Mouse (Mus musculus): ENCODE data around the gene Scgb2a2. TPM values are rescaled to one million over a fixed set of nuclear protein-coding genes. Genes with fewer than 3 reads are reported as not detected.

The Scgb2a2 gene
- polyA plus RNA-seq (2012; rRNA removed; ENCODE audit: low replicate concordance): not detected in 2 replicates

DNA sequence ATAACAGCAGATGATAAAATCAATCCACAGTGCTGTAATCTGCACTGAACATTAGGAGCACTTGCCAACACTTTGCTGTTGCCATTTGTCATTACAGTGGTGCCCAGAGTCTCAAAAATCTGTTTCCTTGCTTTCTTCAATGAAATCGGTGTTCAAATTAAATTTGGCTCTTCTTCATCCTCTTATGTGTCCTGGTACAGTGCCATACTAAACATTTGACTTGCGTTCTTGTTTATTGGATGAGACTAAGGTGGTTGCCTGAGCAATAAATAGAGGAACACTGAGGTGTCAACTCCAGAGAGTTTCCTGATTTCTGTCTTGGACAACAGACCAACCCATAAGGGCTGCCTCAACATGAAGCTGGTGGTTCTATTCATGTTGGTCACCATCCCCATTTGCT lies at the start of gene Scgb2a2:
Gene Scgb2a2 (plus strand): TSS at position 301 of the 400 bp plus-strand sequence.

GRCm38 (mm10) chr19:9899072-9899779 lies 51.9 kb downstream of the Scgb2a2 start, which contains the start of gene Incenp:
Incenp (minus strand) TSS chr19:9899551.

Other genes starting within 250 kb of the Scgb2a2 start
- gene Incenp, start 52.0 kb downstream of the Scgb2a2 start, polyA plus RNA-seq (2012; rRNA removed; ENCODE audit: low replicate concordance): 11.7 TPM in 2 replicates
- gene Fth1, start 133.0 kb downstream of the Scgb2a2 start, polyA plus RNA-seq (2012; rRNA removed; ENCODE audit: low replicate concordance): 23,995 and 144,110 TPM in 2 replicates
- gene Best1, start 154.1 kb downstream of the Scgb2a2 start, polyA plus RNA-seq (2012; rRNA removed; ENCODE audit: low replicate concordance): 0.88 TPM in 1 of 2 replicates, not detected in the other
- gene Rab3il1, start 154.1 kb downstream of the Scgb2a2 start, polyA plus RNA-seq (2012; rRNA removed; ENCODE audit: low replicate concordance): 5.1 and 5.6 TPM in 2 replicates
- gene Fads3, start 194.0 kb downstream of the Scgb2a2 start, polyA plus RNA-seq (2012; rRNA removed; ENCODE audit: low replicate concordance): 15.2 and 29.8 TPM in 2 replicates